Mouse (Mus musculus): ENCODE measurements at regions not wholly inside any gene's neighbourhood (a gene's known extent, or its start where the extent isn't known, plus 50 kb on each side); places are given as distances from the start of the nearest gene placed in this dataset.

GRCm38 (mm10) chr11:10689917-10690316 is 424.1 kb upstream of the Vwc2 start:
- Histone ChIP-seq H3K4me2 (ENCODE audit: low read depth, low read length) (no peak overlapping the region), H3K9me3 (replicated peaks; ENCODE audit: control insufficient read depth, low read length) (no peaks in the 10 kb centered on the region), H3K4me1 (ENCODE audit: control insufficient read depth, insufficient read depth, low read length) (no peaks in the 10 kb centered on the region), H3K27ac (replicated peaks; ENCODE audit: low read depth, low read length) (no peak overlapping the region), H3K4me3 (ENCODE audit: low read depth, low read length) (no peak overlapping the region), H3K27me3 (ENCODE audit: control insufficient read depth, insufficient read depth, low read length) (no peaks in the 10 kb centered on the region), H3K9ac (replicated peaks; ENCODE audit: low read length) (no peak overlapping the region), H3K36me3 (replicated peaks; ENCODE audit: control insufficient read depth, insufficient read depth, low read depth, low read length) (no peaks in the 10 kb centered on the region)
- DNase-seq (ENCODE audit: low spot score), result no peak
- 83% methylated on average over 6 of the region's 6 CpGs for WGBS
- no peak for ATAC-seq (replicated peaks; ENCODE audit: insufficient number of reproducible peaks, low FRiP score, low TSS enrichment, low read depth)

GRCm38 (mm10) chr11:10724991-10725390 is 389.0 kb upstream of the Vwc2 start:
- ATAC-seq (replicated peaks; ENCODE audit: insufficient number of reproducible peaks, low FRiP score, low TSS enrichment, low read depth), result no peak
- H3K36me3 ChIP-seq (replicated peaks; ENCODE audit: control insufficient read depth, insufficient read depth, low read depth, low read length), result no peaks in the 10 kb centered on the region
- no peaks in the 10 kb centered on the region for H3K27me3 ChIP-seq (ENCODE audit: control insufficient read depth, insufficient read depth, low read length)
- no peaks in the 10 kb centered on the region for H3K9me3 ChIP-seq (replicated peaks; ENCODE audit: control insufficient read depth, low read length)
- no peaks in the 10 kb centered on the region for H3K4me1 ChIP-seq (ENCODE audit: control insufficient read depth, insufficient read depth, low read length)
- 100% methylated on average over 1 of the region's 1 CpGs for whole genome bisulfite sequencing
- H3K27ac ChIP-seq (replicated peaks; ENCODE audit: low read depth, low read length), result no peak overlapping the region
- H3K4me3 ChIP-seq (ENCODE audit: low read depth, low read length), result no peak overlapping the region
- no peak overlapping the region for H3K4me2 ChIP-seq (ENCODE audit: low read depth, low read length)
- DNase-seq (ENCODE audit: low spot score), result no peak
- H3K9ac ChIP-seq (replicated peaks; ENCODE audit: low read length), result no peak overlapping the region

GRCm38 (mm10) chr11:10728818-10729549 is 385.0 kb upstream of the Vwc2 start:
- no peaks in the 10 kb centered on the region for H3K9me3 ChIP-seq (replicated peaks; ENCODE audit: control insufficient read depth, low read length)
- H3K4me3 ChIP-seq (ENCODE audit: low read depth, low read length), result no peak overlapping the region
- 87% methylated on average over 8 of the region's 8 CpGs for WGBS
- no peaks in the 10 kb centered on the region for H3K27me3 ChIP-seq (ENCODE audit: control insufficient read depth, insufficient read depth, low read length)
- no peak overlapping the region for H3K9ac ChIP-seq (replicated peaks; ENCODE audit: low read length)
- ATAC-seq (replicated peaks; ENCODE audit: insufficient number of reproducible peaks, low FRiP score, low TSS enrichment, low read depth) (peak; percentile 67), DNase-seq (ENCODE audit: low spot score) (no peak)
- no peak overlapping the region for H3K4me2 ChIP-seq (ENCODE audit: low read depth, low read length)
- no peaks in the 10 kb centered on the region for H3K36me3 ChIP-seq (replicated peaks; ENCODE audit: control insufficient read depth, insufficient read depth, low read depth, low read length)
- H3K27ac ChIP-seq (replicated peaks; ENCODE audit: low read depth, low read length), result no peak overlapping the region
- no peaks in the 10 kb centered on the region for H3K4me1 ChIP-seq (ENCODE audit: control insufficient read depth, insufficient read depth, low read length)

Measured in embryonic facial prominence, embryonic 11.5 days (tissue).